9 mouse cellular contexts compared by ENCODE assay signal in the genomic region with DNA sequence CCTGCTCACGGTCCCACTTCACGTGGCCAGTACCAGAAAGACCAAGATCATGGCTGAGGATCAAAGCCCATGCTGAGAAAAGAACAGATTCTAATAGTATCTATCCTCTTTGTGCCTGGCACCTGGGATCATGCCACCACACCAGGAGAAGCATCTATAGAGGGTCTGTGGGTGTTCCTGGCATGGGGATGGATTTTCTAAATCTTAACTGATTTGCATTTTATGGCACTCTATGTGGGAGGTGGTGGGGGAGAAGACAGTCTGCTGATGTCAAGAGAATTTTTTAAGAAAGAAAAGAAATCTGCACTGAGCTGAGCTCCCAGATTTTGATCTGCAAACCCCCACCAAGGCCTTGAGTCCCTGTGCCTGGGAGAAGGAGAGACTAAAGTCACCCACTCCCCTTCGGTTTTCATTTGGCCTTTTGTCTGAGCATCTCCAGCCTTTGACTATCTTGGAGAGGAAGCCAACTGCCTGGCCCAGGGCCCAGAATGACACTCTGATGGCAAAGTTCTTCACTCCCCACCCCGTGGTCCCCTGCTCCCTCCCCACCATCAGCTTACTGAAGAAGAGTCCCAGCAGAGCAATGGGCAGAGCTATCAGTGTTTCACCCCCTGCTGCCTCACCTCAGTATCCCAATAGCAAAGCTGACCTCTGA. TPM values are rescaled to one million over a fixed set of nuclear protein-coding genes. Genes with fewer than 3 reads are reported as not detected.
DNase-seq lines count a peak whose midpoint lies in the region; ATAC-seq lines count a peak whose summit lies in the region.
"Had no signal": no experiment of that assay in that cellular context is flagged by ENCODE, and none has a peak within 500 bp of the region (broad histone marks: within the 10 kb centered on the region; RNA-seq: fewer than 3 reads in every experiment).

No protein-coding gene starts in this region.

- 36% methylated on average over 4 of the region's 4 CpGs for WGBS in limb, embryonic 12.5 days
- 46% methylated on average over 4 of the region's 4 CpGs for WGBS in stomach, embryonic 15.5 days

- H3K4me1 ChIP-seq in limb, embryonic 12.5 days (replicated peaks), result peaks cover 16% of the 10 kb centered on the region
- peaks cover 21% of the 10 kb centered on the region for H3K4me1 ChIP-seq in stomach, embryonic 15.5 days

- H3K27ac ChIP-seq in limb, embryonic 12.5 days, result no peak overlapping the region
- H3K27ac ChIP-seq in stomach, embryonic 15.5 days, result no peak overlapping the region
- H3K27ac ChIP-seq: kidney, postnatal 0 days had no signal

- no peak overlapping the region for H3K9ac ChIP-seq in limb, embryonic 12.5 days (replicated peaks)
- no peak overlapping the region for H3K9ac ChIP-seq in stomach, embryonic 15.5 days

- peak overlapping the region; percentile 99 for H3K4me2 ChIP-seq in limb, embryonic 12.5 days
- H3K4me2 ChIP-seq in stomach, embryonic 15.5 days, result peak overlapping the region; percentile 88; the same call in 1 of the 2 replicates

- no peaks in the 10 kb centered on the region for H3K36me3 ChIP-seq in limb, embryonic 12.5 days
- H3K36me3 ChIP-seq in stomach, embryonic 15.5 days, result no peaks in the 10 kb centered on the region

- H3K4me3 ChIP-seq in limb, embryonic 12.5 days (replicated peaks), result no peak overlapping the region
- H3K4me3 ChIP-seq in stomach, embryonic 15.5 days (replicated peaks), result peak overlapping the region; percentile 48; the same call in 1 of the 2 replicates

- H3K9me3 ChIP-seq in limb, embryonic 12.5 days, result no peaks in the 10 kb centered on the region
- H3K9me3 ChIP-seq in stomach, embryonic 15.5 days, result no peaks in the 10 kb centered on the region

- H3K27me3 ChIP-seq in limb, embryonic 12.5 days, result peaks cover 51% of the 10 kb centered on the region
- no peaks in the 10 kb centered on the region; the same call in 1 of the 2 replicates for H3K27me3 ChIP-seq in stomach, embryonic 15.5 days (replicated peaks)

- peak; percentile 53 to 57 for DNase-seq in cerebellum, adult 18-20 months
- peak; percentile 21 for DNase-seq in urinary bladder, adult 2 months (ENCODE audit: low spot score)
- DNase-seq in urinary bladder, postnatal 14 days (ENCODE audit: low spot score), result no peak
- DNase-seq in urinary bladder, postnatal 10 days (ENCODE audit: low spot score), result no peak

- ATAC-seq in cerebellum, adult (ENCODE audit: insufficient number of reproducible peaks, low FRiP score, low TSS enrichment), result no peak
- no peak for ATAC-seq in limb, embryonic 12.5 days (ENCODE audit: insufficient number of reproducible peaks, insufficient read depth, low FRiP score, low TSS enrichment, low read depth)
- no peak for ATAC-seq in stomach, embryonic 15.5 days (ENCODE audit: insufficient read depth, low FRiP score, low read depth)
- no peak for ATAC-seq in granulocyte monocyte progenitor cell, adult 5-6 weeks (replicated peaks; ENCODE audit: poor library complexity, severe bottlenecking)

RNA-seq across cellular contexts. Expression of a gene that starts 2.1 kb away (rescaled TPM):
- polyA plus RNA-seq in urinary bladder, adult 2 months (2012; rRNA removed), result 19.8 and 27.1 TPM in 2 replicates
- 1.6 and 1.8 TPM in 2 replicates for polyA plus RNA-seq in limb, embryonic 12.5 days (2016; fragmentation: Nextera tagmentation; extraction: Ambion mirVana)
- 2.9 and 3.0 TPM in 2 replicates for polyA plus RNA-seq in stomach, embryonic 15.5 days (2015; fragmentation: Nextera tagmentation; extraction: Ambion mirVana)
- total RNA-seq in granulocyte monocyte progenitor cell, adult 5-6 weeks (2014; fragmentation: Nextera tagmentation), result not detected in 2 replicates
- 0.26 TPM in 1 of 2 replicates, not detected in the other for total RNA-seq in granulocyte monocyte progenitor cell, adult 5-6 weeks (2017)

RNA-seq across cellular contexts. Expression of a gene that starts 19.1 kb away (rescaled TPM):
- 10.4 and 10.8 TPM in 2 replicates for polyA plus RNA-seq in urinary bladder, adult 2 months (2012; rRNA removed)
- 47.4 and 47.5 TPM in 2 replicates for polyA plus RNA-seq in limb, embryonic 12.5 days (2016; fragmentation: Nextera tagmentation; extraction: Ambion mirVana)
- polyA plus RNA-seq in stomach, embryonic 15.5 days (2015; fragmentation: Nextera tagmentation; extraction: Ambion mirVana), result 35.1 and 38.4 TPM in 2 replicates
- total RNA-seq in granulocyte monocyte progenitor cell, adult 5-6 weeks (2014; fragmentation: Nextera tagmentation), result 27.8 and 30.0 TPM in 2 replicates
- 50.3 and 58.6 TPM in 2 replicates for total RNA-seq in granulocyte monocyte progenitor cell, adult 5-6 weeks (2017)

Comparison
In these comparisons a context has a peak if more than half of its experiments do, and no peak if none do; other contexts are left out.
1. DNase-seq: peak in cerebellum, adult 18-20 months (2 of 2) and urinary bladder, adult 2 months (single experiment); none in urinary bladder, postnatal 14 days (single experiment) and urinary bladder, postnatal 10 days (single experiment).